Mouse (Mus musculus): Measurements from ENCODE around the gene AK157302. TPM values are rescaled to one million over a fixed set of nuclear protein-coding genes. Genes with fewer than 3 reads are reported as not detected.

The AK157302 gene
- 0.07 and 0.09 TPM in 2 replicates for polyA plus RNA-seq (2012; rRNA removed)

GRCm38 (mm10) chr13:21495080-21495479 lies at the start of gene AK157302:
Gene AK157302 (plus strand): TSS chr13:21495223.
- Histone ChIP-seq H3K27me3 (ENCODE audit: control insufficient read depth, insufficient read depth, low read length) (no peaks in the 10 kb centered on the region), H3K4me3 (ENCODE audit: control insufficient read depth, insufficient read depth, low read length) (no peak within 1 kb of the TSS), H3K4me1 (replicated peaks; ENCODE audit: control insufficient read depth, insufficient read depth, low read length) (no peaks in the 10 kb centered on the region), H3K27ac (ENCODE audit: control insufficient read depth, insufficient read depth, low read length) (no peak within 1 kb of the TSS), H3K36me3 (ENCODE audit: control insufficient read depth, insufficient read depth, low read length) (no peaks in the 10 kb centered on the region)
- DNase-seq: no peak
- 97% methylated on average over 21 of the region's 21 CpGs for WGBS
- TF ChIP-seq POLR2A (IDR thresholded peaks at IDR 0.05; ENCODE audit: control insufficient read depth, extremely low read depth, insufficient read depth, low read length, poor library complexity) (no peak), CTCF (IDR thresholded peaks at IDR 0.05; ENCODE audit: borderline replicate concordance, control insufficient read depth, extremely low read depth, insufficient read depth, low read length, poor library complexity) (no peak)

- no peaks in the 10 kb centered on the region for H3K4me1 ChIP-seq (replicated peaks; ENCODE audit: control insufficient read depth, insufficient read depth, low read length)
- H3K27me3 ChIP-seq (ENCODE audit: control insufficient read depth, insufficient read depth, low read length): no peaks in the 10 kb centered on the region
- peaks cover 23% of the 10 kb centered on the region for H3K36me3 ChIP-seq (ENCODE audit: control insufficient read depth, insufficient read depth, low read length)
- no peak for DNase-seq
- no peak overlapping the region for H3K4me3 ChIP-seq (ENCODE audit: control insufficient read depth, insufficient read depth, low read length)
- no peak overlapping the region for H3K27ac ChIP-seq (ENCODE audit: control insufficient read depth, insufficient read depth, low read length)
- 95% methylated on average over 9 of the region's 9 CpGs for WGBS
- no peak for TF ChIP-seq CTCF (IDR thresholded peaks at IDR 0.05; ENCODE audit: borderline replicate concordance, control insufficient read depth, extremely low read depth, insufficient read depth, low read length, poor library complexity)
- no peak for TF ChIP-seq POLR2A (IDR thresholded peaks at IDR 0.05; ENCODE audit: control insufficient read depth, extremely low read depth, insufficient read depth, low read length, poor library complexity)
These were observed 48.2 kb upstream of the AK157302 start for GRCm38 (mm10) chr13:21446796-21447195.

DNA sequence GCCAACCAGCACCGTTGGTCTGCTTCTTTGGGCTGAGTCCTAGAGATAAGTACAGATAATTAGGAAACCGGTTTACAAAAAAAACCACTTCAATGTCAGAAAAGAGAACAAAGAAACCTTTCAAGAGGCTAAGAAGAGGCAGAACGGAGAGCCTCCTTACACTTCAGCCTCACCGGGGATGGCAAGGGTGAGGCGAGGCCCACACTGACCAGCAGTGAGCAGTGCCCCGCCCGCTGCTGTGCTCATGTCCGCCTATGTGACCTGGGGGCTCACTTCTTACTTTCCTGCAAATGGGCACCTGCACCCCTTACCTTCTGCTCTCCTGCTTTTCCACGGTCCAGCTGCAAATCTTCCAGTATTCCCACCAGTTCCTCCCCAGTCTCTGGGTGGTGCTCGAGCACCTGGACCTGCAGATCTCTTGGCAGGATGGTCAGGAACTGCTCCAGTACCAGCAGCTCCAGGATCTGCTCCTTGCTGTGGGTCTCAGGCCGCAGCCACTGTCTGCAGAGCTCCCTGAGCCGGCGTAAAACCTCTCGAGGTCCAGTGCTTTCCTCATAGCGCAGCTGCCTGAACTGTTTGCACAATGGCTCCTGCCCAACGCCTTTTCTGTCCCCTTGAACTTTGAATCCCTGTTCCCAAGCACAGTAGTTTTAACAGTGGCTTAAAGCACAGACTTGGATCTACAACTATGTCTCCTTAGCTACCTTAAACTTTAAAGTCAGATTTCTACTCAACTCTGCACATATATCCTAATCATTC lies 47.0 kb upstream of the AK157302 start:
- Histone ChIP-seq H3K36me3 (ENCODE audit: control insufficient read depth, insufficient read depth, low read length) (peaks cover 23% of the 10 kb centered on the region), H3K4me1 (replicated peaks; ENCODE audit: control insufficient read depth, insufficient read depth, low read length) (no peaks in the 10 kb centered on the region), H3K27ac (ENCODE audit: control insufficient read depth, insufficient read depth, low read length) (no peak overlapping the region), H3K27me3 (ENCODE audit: control insufficient read depth, insufficient read depth, low read length) (no peaks in the 10 kb centered on the region), H3K4me3 (ENCODE audit: control insufficient read depth, insufficient read depth, low read length) (no peak overlapping the region)
- no peak for DNase-seq
- TF ChIP-seq CTCF (IDR thresholded peaks at IDR 0.05; ENCODE audit: borderline replicate concordance, control insufficient read depth, extremely low read depth, insufficient read depth, low read length, poor library complexity) (no peak), POLR2A (IDR thresholded peaks at IDR 0.05; ENCODE audit: control insufficient read depth, extremely low read depth, insufficient read depth, low read length, poor library complexity) (no peak)
- 94% methylated on average over 16 of the region's 16 CpGs for WGBS

- WGBS: 4% methylated on average over 13 of the region's 13 CpGs
- Histone ChIP-seq H3K4me1 (replicated peaks; ENCODE audit: control insufficient read depth, insufficient read depth, low read length) (no peaks in the 10 kb centered on the region), H3K4me3 (ENCODE audit: control insufficient read depth, insufficient read depth, low read length) (peak overlapping the region; percentile 98), H3K36me3 (ENCODE audit: control insufficient read depth, insufficient read depth, low read length) (no peaks in the 10 kb centered on the region), H3K27me3 (ENCODE audit: control insufficient read depth, insufficient read depth, low read length) (no peaks in the 10 kb centered on the region), H3K27ac (ENCODE audit: control insufficient read depth, insufficient read depth, low read length) (no peak overlapping the region)
- DNase-seq: no peak
- TF ChIP-seq CTCF (IDR thresholded peaks at IDR 0.05; ENCODE audit: borderline replicate concordance, control insufficient read depth, extremely low read depth, insufficient read depth, low read length, poor library complexity) (no peak), POLR2A (IDR thresholded peaks at IDR 0.05; ENCODE audit: control insufficient read depth, extremely low read depth, insufficient read depth, low read length, poor library complexity) (no peak)
These were observed 42.0 kb upstream of the AK157302 start for GRCm38 (mm10) chr13:21453042-21453441.

- Histone ChIP-seq H3K27ac (ENCODE audit: control insufficient read depth, insufficient read depth, low read length) (no peak within 1 kb of the TSS), H3K4me3 (ENCODE audit: control insufficient read depth, insufficient read depth, low read length) (peak within 1 kb of the TSS; percentile 98), H3K36me3 (ENCODE audit: control insufficient read depth, insufficient read depth, low read length) (no peaks in the 10 kb centered on the region), H3K4me1 (replicated peaks; ENCODE audit: control insufficient read depth, insufficient read depth, low read length) (no peaks in the 10 kb centered on the region), H3K27me3 (ENCODE audit: control insufficient read depth, insufficient read depth, low read length) (no peaks in the 10 kb centered on the region)
- TF ChIP-seq POLR2A (IDR thresholded peaks at IDR 0.05; ENCODE audit: control insufficient read depth, extremely low read depth, insufficient read depth, low read length, poor library complexity) (peak; percentile 33; the same call in 1 of the 2 replicates), CTCF (IDR thresholded peaks at IDR 0.05; ENCODE audit: borderline replicate concordance, control insufficient read depth, extremely low read depth, insufficient read depth, low read length, poor library complexity) (no peak)
- DNase-seq: peak; percentile 66
- WGBS: under 1% methylated on average over 23 of the region's 23 CpGs
These were observed 41.6 kb upstream of the AK157302 start, which contains the start of gene Zscan26 for GRCm38 (mm10) chr13:21453449-21453848. Gene Zscan26 (minus strand): TSS chr13:21453730.

- WGBS: 88% methylated on average over 3 of the region's 3 CpGs
- no peaks in the 10 kb centered on the region for H3K27me3 ChIP-seq (ENCODE audit: control insufficient read depth, insufficient read depth, low read length)
- TF ChIP-seq POLR2A (IDR thresholded peaks at IDR 0.05; ENCODE audit: control insufficient read depth, extremely low read depth, insufficient read depth, low read length, poor library complexity) (no peak), CTCF (IDR thresholded peaks at IDR 0.05; ENCODE audit: borderline replicate concordance, control insufficient read depth, extremely low read depth, insufficient read depth, low read length, poor library complexity) (no peak)
- no peak overlapping the region for H3K27ac ChIP-seq (ENCODE audit: control insufficient read depth, insufficient read depth, low read length)
- H3K4me3 ChIP-seq (ENCODE audit: control insufficient read depth, insufficient read depth, low read length): no peak overlapping the region
- DNase-seq: no peak
- H3K36me3 ChIP-seq (ENCODE audit: control insufficient read depth, insufficient read depth, low read length): no peaks in the 10 kb centered on the region
- no peaks in the 10 kb centered on the region for H3K4me1 ChIP-seq (replicated peaks; ENCODE audit: control insufficient read depth, insufficient read depth, low read length)
These were observed 40.9 kb upstream of the AK157302 start for GRCm38 (mm10) chr13:21454133-21454532.

All from thymus, adult 2 months (tissue).